Mouse (Mus musculus) urinary bladder, postnatal 14 days (tissue): ENCODE measurements around the gene 4930486L24Rik.
"Not testable (repeated sequence)": the region's sequence is repeated elsewhere in the genome, so short reads cannot be mapped to it uniquely, and the experiment has no call there.

Experiments
- DNase-seq: peaks from one replicate; pipeline ENCODE4 v3.0.0; 2021; ENCODE audit warnings: low spot score

4930486L24Rik gene

DNA sequence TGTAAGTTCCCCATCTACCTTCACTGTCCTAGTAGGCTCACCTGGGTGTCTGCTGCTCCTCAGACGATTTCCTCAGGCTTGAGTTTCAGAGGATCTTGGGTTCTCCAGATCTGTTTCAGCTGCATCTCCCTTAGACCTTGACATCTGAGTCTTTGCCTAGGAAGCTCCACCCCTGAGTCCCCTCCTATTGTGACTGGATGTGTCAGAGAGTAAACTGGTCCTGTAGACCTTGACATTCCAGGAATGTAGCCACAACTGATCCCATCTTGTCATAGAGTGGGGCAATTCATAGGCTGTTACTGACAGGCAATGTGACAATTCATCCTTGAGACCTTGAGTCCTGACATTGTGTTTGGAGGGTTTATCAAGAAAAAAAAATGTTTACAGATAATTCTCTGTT lies at the start of gene 4930486L24Rik:
Gene 4930486L24Rik (minus strand): TSS at position 195 of the 400 bp plus-strand sequence.
- no peak for DNase-seq

DNA sequence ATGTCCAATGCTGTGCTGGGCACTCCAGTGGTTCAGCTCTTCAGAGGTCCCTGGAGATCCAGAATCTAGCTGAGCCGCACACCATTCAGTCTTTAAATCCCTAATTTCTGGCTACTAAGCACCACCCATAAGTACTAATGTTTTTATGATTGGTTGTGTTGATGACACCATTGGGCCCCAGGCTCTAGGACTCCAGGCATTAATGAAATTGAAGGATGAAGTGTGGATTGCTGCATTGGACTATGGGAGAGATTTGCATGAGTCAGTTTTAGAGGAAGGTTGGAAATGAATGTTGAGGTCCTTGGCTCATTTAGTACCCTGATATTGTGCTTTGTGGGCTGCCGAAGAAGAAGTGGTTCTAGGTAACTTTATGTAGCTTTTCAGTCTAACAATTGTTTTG lies 40.5 kb upstream of the 4930486L24Rik start, which contains the start of gene Tpbpb:
Gene Tpbpb (minus strand): TSS at position 101 of the 400 bp plus-strand sequence.
- DNase-seq, result not testable (repeated sequence)

GRCm38 (mm10) chr13:60897328-60897727 lies 33.1 kb upstream of the 4930486L24Rik start, which contains the start of gene Ctla2b:
TSS of gene Ctla2b (minus strand) at chr13:60897447.
- peak; percentile 7 for DNase-seq

- not testable (repeated sequence) for DNase-seq
These were observed 32.5 kb upstream of the 4930486L24Rik start, which contains the start of gene Gm49392 for GRCm38 (mm10) chr13:60896794-60897193. TSS of gene Gm49392 (minus strand) at chr13:60896894.

- DNase-seq, result no peak
These were observed 31.3 kb upstream of the 4930486L24Rik start for GRCm38 (mm10) chr13:60895406-60896160.

DNA sequence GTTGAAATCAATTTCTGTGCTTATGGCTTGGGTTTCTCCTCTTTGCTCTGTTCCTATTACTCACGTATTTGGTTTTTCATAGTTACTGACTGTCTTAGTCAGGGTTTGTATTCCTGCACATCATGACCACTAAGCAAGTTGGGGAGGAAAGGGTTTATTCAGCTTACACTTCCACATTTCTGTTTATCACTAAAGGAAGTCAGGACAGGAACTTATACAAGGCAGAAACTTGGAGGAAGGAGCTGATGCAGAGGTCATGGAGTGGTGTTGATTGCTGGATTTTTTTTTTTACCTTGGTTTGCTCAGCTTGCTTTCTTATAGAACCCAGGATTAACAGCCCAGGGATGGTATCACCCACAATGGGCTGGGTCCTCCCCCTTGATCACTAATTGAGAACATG lies 28.0 kb upstream of the 4930486L24Rik start:
- no peak for DNase-seq

- no peak for DNase-seq
These were observed 15.8 kb downstream of the 4930486L24Rik start for GRCm38 (mm10) chr13:60848241-60849120.

- DNase-seq, result no peak
These were observed 21.1 kb downstream of the 4930486L24Rik start for GRCm38 (mm10) chr13:60843153-60843552.

GRCm38 (mm10) chr13:60842703-60843102 lies 21.6 kb downstream of the 4930486L24Rik start:
- no peak for DNase-seq

DNA sequence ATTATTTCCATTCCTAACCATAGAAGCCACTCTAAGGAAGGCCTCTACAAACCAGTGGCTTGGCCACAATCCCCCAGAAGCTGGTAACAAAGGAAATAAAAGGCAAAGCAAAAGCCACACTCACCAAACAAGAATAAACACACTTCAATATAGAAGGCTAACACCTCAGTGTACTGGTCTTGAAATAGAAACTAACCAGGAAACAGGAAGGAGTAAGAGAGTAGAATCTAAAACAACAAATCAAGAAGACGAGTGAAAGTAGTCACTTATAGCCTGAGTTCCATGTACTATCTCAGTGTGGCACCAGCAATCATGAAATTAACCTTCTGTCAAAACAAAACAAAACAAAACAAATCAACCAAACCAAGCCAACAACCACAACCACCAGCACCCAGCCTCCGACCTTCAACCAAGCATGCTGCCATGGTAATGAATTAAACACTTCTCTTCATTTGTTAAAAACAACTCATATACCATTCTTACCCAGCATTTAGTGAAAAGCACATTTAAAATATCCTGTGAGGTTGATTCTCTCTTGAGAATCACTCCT lies 24.8 kb downstream of the 4930486L24Rik start:
- no peak for DNase-seq

DNA sequence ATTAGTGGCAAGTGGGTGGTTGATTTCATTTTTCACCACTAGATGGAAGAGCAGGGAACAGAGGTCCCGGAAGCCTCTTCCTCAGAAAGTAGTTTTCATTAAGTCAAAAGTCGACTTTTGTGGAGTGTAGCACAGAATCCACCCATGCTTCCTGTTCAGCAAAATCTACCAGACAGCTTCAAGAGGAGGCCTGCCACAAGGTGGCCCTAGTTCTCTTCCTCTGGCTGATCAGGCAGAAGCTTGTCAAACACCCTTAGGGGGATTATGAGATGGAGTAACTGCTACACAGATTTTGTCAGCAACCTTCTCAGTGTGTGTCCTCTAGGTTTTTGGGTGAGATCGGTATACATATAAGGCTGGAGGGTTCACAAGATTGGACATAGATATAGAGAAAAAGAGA lies 38.2 kb downstream of the 4930486L24Rik start:
- no peak for DNase-seq

DNA sequence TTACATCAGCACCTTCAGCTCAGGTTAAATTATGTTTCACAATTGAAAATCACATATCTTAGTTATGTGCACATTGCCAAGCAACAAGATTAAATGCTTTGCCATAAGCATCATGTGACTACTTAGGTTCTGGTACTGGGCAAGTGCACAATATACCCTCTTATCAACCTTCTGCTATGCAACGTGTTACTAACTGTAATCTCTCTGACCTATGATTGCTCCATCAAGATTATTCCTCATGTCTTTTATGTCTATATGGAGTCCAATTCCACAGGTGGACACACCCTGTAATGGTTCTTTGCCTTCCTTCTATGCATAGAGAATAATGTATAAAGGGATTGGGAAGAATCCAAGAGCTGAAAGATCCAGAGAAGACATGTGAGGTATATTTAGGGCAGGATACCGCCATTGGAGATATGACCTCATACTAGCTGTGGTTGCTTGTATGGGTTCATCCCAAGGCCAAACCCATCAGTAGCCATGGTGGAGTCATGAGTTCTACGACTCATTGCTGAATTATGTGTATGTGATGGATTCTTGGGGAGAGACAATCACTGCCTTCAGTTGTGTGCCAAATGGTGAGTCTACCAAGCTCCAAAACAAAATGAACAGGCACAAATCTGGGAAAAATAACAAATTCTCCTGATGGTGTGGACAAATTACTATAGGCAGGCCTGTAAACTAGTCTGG lies 43.6 kb downstream of the 4930486L24Rik start:
- DNase-seq, result no peak

DNA sequence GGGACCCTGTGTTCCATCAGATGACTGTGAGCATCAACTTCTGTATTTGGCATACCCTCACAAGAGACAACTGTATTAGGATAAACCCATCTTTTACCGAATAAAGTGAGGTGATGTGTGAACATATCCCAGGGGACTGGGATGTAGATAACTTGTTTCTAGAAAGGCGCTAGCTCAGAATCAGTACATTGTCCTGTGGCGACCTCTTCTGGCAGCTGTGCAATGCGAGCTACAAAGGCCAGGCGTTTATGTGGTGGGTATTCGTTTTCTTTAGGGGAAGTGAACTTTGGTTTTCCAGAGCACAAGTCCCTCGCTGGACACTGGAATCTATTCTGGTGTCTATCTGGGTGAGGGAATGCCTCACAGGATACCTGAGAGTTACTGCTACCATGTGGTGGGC lies 44.8 kb downstream of the 4930486L24Rik start:
- peak; percentile 41 for DNase-seq

GRCm38 (mm10) chr13:60813722-60814121 lies 50.6 kb downstream of the 4930486L24Rik start:
- no peak for DNase-seq

- DNase-seq, result no peak
These were observed 51.5 kb downstream of the 4930486L24Rik start for GRCm38 (mm10) chr13:60812768-60813167.

- no peak for DNase-seq
These were observed 54.6 kb downstream of the 4930486L24Rik start for GRCm38 (mm10) chr13:60809690-60810089.

GRCm38 (mm10) chr13:60802749-60803148 lies 61.5 kb downstream of the 4930486L24Rik start, which contains the start of gene Ctsll3:
TSS of gene Ctsll3 (minus strand) at chr13:60802849.
- no peak for DNase-seq
